Mouse (Mus musculus) thymus, postnatal 14 days (tissue): Measurements from ENCODE around the gene Pax6.

Experiments
- DNase-seq: peaks from one replicate; pipeline ENCODE4 v3.0.0; 2021

The Pax6 gene

GRCm38 (mm10) chr2:105668271-105669270 is at the start of gene Pax6:
Gene Pax6 (plus strand): TSS chr2:105668900.
- no peak for DNase-seq

DNA sequence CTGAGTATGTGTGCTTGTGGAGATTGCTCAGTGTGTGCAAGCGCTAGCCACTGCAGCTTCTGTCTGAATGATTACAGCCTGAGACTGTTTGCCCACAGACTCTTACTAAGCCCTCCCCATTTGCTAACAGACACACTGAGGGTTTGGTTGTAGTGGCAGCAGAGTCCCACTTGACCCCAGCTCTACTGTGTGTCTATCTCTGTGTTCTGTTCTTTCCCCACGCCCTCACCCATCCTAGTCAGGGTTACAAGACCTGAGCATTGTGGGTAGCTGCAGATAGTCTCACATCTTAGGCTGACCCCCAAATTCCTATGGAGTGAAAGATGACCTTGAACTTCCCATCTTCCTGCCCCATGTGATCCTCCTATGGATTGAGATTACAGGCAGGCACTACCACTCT is 19.8 kb upstream of the Pax6 start:
- DNase-seq: no peak

GRCm38 (mm10) chr2:105656456-105656855 is 12.2 kb upstream of the Pax6 start:
- no peak for DNase-seq

DNA sequence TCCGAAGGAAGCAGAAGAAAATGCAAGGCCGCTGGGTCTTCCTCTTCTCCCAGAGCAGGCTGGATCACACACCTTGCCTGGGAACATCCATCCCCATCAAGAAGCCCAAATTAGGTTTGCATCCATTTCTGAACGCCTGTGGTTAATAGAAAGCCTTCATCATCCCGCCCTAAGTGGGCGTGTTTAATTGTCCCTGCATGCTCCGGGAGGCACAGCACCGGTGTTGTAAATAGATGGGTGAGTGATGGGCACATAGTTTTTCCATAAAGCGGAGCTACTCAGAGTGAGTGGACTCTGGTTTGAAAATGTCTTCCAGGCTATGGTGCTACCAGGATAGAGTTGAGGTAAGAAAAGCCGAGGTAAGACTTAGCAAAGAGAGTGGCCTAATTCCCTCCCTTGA is 9.3 kb upstream of the Pax6 start:
- no peak for DNase-seq

DNA sequence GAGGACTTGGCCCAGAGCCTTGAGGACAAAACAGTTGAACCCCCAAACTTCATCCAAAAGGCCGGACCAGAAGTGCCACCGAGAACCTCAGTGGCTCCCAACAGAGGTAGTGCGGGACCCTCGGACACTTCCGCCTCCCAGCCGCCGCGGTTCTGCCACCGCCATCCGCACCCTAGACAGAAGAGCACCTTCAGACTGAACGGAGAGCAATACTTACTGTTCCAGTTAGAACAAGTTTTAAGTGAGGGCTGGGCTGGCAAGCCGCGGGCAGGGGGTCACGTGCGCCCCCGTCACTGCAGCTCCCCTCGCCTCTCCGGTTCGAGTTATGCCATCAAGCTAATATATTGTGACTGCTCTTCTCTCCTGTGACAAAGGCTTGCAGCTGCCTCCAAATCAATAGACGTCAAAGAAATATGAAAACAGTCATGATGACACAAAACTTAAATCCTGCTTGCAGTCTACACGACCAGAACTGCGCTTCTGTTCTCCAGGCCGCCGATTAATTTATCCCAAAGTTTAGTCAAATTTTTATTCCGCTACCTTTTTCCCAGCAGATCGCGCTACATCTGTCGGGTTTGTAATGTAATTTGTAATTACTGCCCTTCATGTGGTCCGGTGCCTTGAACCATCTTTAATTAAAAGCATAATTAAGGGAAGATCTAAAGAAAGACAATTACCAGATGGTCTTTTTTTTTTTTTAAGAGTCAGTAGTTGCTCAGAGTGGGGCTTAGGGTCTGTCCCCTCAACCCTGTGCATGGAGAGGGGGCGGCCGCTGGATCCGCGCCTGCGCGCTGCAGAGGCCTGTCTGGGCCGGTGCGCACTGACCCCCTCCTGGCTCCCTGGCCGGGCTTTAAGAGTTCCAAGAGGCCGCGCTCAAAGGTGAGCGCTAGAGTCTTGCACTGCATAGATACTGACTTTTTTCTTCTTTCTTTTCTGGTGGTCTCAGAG is 8.5 kb upstream of the Pax6 start:
- no peak for DNase-seq

GRCm38 (mm10) chr2:105660874-105661622 is 7.7 kb upstream of the Pax6 start:
- DNase-seq: no peak

- no peak for DNase-seq
Measured at GRCm38 (mm10) chr2:105661623-105662066, 7.1 kb upstream of the Pax6 start.

DNA sequence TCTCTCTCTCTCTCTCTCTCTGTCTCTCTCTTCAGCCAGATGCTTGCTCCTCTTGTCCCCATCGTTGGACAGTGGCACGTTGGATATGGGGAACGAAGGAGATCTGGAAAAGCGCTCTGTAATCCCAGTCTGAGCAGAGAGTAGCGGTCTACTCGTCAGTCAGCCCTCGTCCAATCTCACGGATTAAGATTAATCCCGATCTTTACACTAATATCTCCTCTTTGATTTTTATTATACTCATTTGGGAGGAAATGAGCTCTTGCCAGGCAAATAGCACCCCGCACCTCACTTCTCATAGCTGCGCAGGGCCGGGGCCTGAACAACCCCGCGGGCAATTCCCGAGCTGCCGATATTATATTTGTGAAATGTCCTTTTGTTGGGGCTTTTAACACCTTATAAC is 6.6 kb upstream of the Pax6 start:
- DNase-seq: no peak

GRCm38 (mm10) chr2:105662606-105663005 is 6.1 kb upstream of the Pax6 start:
- DNase-seq: no peak

DNA sequence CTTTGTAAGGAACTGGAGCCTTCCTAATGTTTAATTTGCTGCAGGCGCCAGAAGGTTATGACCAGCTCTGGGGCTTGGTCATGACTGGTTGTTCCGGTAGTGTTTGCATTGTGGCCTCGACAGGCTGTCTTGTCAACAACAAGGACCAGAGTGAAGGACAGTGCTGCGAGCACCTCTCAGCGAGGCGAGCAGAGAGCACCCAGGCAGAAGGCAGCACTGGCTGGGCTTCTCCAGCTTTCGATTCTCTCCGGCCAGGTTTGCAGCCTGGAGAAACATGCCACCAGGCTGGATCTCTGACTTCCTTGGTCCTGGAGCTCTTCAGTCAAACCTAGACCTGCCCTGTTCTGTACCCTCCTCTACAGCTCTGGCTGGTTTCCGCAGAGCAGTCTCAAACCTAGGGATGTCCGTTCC is 5.6 kb upstream of the Pax6 start:
- no peak for DNase-seq

DNA sequence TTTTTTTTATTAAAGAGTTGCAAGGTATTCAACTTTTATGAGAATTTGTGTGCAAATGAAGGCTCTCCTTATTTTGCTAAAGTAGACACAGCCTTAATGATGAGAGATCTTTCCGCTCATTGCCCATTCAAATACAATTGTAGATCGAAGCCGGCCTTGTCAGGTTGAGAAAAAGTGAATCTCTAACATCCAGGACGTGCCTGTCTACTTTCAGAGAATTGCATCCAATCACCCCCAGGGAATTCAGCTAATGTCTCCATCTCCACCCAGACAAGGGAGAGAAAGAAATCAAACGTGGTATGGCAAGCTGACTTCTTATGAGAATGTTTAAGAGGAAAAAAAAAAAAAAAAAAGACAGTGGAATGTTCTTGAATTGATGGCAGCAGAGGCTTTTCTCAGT is 3.7 kb upstream of the Pax6 start:
- no peak for DNase-seq

- DNase-seq: no peak
Measured at GRCm38 (mm10) chr2:105665491-105666250, 3.0 kb upstream of the Pax6 start.

DNA sequence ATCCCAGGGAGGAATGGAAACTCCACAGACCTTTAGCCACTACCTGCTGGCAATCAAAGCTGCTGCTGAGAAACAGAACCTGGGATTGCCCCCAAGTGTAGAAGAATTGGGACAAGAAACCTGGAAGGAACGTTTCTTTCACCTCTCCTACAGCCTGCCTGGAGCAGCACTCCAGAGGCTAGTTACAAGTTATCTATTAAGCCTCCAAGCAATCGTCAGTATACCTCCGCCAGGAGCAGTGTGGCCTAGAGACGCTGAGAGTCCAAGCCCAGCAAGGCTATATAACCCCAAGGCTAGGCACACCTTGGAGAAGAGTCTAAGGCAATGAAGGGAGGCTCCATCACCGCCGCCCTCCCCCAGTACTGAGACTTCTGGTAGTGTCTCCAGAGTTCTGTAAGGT is 2.4 kb upstream of the Pax6 start:
- no peak for DNase-seq

DNA sequence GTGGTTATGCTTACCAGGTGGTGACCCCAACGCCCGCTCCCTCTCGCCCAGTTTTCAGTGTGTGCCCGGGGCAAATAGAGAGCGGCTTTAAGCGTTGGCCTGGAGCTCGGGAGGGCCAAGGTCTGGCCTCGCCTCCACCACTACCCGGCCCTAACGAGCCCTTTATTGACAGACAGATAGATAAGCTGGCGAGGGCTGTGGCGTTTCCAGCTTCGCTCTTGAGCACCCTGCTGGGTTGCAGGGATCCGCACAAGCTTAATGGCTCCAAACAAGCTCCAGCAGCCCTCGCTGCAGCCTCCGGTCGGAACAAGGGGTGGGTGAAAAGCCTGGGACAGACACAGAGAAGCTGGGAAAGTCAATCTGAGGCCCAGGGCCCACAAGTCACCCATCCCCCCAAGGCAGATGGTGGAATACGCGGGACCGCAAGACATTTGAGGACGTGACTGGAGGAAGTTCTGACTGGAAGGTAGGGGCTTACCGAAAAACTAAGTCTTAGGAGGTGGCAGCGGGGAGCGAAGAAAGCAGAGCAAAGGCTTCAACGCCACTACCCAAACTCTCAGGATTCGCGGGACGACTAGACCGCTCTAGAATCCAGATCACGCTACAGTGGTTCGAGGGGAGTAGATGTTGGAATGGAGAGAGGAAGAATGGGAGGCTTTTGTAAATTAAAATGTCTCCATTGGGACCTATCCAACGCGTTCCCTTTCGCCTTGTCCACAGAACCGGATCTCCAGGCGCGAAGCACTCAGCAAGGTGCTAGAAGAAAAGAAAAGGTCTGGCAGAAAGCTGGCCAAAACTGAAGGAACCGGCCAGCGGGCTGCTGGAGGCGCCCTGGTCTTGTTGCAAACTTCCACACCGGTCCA is 1.7 kb upstream of the Pax6 start:
- no peak for DNase-seq

DNA sequence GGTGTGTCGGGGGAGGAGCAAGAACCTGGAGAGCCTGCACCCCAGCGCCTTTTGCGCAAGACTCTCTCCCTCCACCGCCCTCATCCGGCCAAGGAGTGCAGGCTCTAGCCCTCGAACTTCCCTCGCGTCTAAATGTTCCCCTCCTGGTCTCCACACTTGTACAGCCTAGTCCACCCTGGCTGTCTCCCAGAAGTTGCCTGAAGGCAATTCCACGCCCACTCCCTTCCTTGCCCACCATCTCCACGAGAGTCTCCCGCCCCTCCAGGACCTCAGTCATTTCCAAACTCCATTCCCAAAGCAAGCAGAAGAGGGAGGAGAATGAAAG is 1.1 kb upstream of the Pax6 start:
- DNase-seq: no peak

DNA sequence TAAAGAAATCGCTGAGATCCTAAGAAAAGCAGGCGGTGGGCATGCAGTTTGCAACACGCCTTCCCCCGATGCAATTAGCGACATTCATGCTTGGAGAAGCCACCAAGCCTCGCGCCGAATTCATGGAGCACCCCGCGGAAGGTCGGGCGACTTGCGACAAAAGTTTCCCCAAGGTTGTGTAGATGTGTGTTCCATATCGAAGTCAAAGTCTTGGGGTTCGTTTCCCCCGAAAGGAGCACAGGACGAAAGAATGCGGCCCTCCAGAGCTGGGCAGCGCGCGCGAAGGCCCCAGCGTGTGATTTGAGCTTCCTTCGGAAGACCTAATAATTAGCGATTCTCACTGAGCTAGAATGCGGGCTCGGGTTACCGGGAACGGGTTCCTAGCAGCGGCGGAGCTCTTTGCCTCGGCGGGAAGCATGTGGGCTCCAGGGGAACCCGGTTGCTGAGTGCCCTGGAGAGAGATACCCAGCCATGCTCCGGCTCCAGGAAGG is 716 bp downstream of the Pax6 start:
- no peak for DNase-seq

GRCm38 (mm10) chr2:105669881-105670730 is 1.4 kb downstream of the Pax6 start:
- no peak for DNase-seq

- DNase-seq: no peak
Measured at GRCm38 (mm10) chr2:105670731-105671095, 2.0 kb downstream of the Pax6 start.

- no peak for DNase-seq
Measured at GRCm38 (mm10) chr2:105671116-105671797, 2.6 kb downstream of the Pax6 start.
